Comparison of ENCODE assay signal across 13 mouse cellular contexts in the genomic region with DNA sequence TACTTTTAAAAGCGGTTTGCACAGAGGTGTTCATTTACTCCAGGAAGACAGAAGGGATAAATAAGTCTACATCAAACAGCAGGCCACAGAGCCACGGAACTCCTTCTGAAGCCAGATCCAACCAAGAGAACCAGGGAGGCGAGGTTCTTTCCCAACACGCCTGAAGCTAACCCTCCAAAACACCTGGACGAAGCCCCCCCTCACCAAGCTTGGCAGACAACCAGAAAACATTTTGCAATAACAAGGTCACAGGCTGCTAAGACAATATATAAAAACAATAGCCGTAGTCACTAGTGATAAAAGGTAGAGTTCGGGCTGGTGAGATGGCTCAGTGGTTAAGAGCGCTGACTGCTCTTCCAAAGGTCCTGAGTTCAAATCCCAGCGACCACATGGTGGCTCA.
DNase-seq lines count a peak whose midpoint lies in the region; ATAC-seq and TF ChIP-seq lines count a peak whose summit lies in the region.
"Had no signal": no experiment of that assay in that cellular context is flagged by ENCODE, and none has a peak within 500 bp of the region (broad histone marks: within the 10 kb centered on the region; RNA-seq: fewer than 3 reads in every experiment).

No protein-coding gene starts in this region.

- peak overlapping the region; percentile 29; the same call in 1 of the 2 replicates for H3K27ac ChIP-seq in heart, embryonic 11.5 days (ENCODE audit: low read depth, low read length)
- H3K27ac ChIP-seq in heart, embryonic 10.5 days: no peak overlapping the region
- H3K27ac ChIP-seq in layer of hippocampus, adult 2 months: peak overlapping the region; percentile 60
- peak overlapping the region; percentile 60 for H3K27ac ChIP-seq in stomach, embryonic 15.5 days
- H3K27ac ChIP-seq: midbrain, embryonic 10.5 days had no signal

- H3K9ac ChIP-seq in heart, embryonic 11.5 days (ENCODE audit: low read depth, low read length): no peak overlapping the region
- no peak overlapping the region for H3K9ac ChIP-seq in stomach, embryonic 15.5 days

- no peak for TF ChIP-seq CTCF in layer of hippocampus, adult 2 months (conservative IDR thresholded peaks at IDR 0.05)

- peaks cover 13% of the 10 kb centered on the region for H3K4me1 ChIP-seq in heart, embryonic 11.5 days (ENCODE audit: control insufficient read depth, insufficient read depth, low read length)
- peaks cover 28% of the 10 kb centered on the region for H3K4me1 ChIP-seq in heart, embryonic 10.5 days
- 0 out of 2 replicates have a peak, but pooled peaks cover 7% of the 10 kb centered on the region for H3K4me1 ChIP-seq in stomach, embryonic 15.5 days

- WGBS in heart, embryonic 11.5 days (ENCODE audit: insufficient replicate concordance): 87% methylated on average over 9 of the region's 9 CpGs
- WGBS in heart, embryonic 10.5 days: 90% methylated on average over 9 of the region's 9 CpGs
- WGBS in stomach, embryonic 15.5 days: 76% methylated on average over 9 of the region's 9 CpGs

- no peak for ATAC-seq in heart, embryonic 11.5 days (replicated peaks; ENCODE audit: insufficient number of reproducible peaks, low FRiP score, low TSS enrichment)
- ATAC-seq in stomach, embryonic 15.5 days (ENCODE audit: insufficient read depth, low FRiP score, low read depth): no peak
- ATAC-seq: Patski had no signal

- no peaks in the 10 kb centered on the region for H3K27me3 ChIP-seq in heart, embryonic 11.5 days (ENCODE audit: control insufficient read depth, insufficient read depth, low read length)
- H3K27me3 ChIP-seq in heart, embryonic 10.5 days (ENCODE audit: insufficient read depth, poor library complexity, severe bottlenecking): no peaks in the 10 kb centered on the region
- no peaks in the 10 kb centered on the region for H3K27me3 ChIP-seq in stomach, embryonic 15.5 days (replicated peaks)
- H3K27me3 ChIP-seq: Patski had no signal

- no peak overlapping the region for H3K4me2 ChIP-seq in heart, embryonic 11.5 days
- H3K4me2 ChIP-seq in stomach, embryonic 15.5 days: no peak overlapping the region

- no peak overlapping the region for H3K4me3 ChIP-seq in heart, embryonic 11.5 days (ENCODE audit: low read depth, low read length)
- no peak overlapping the region for H3K4me3 ChIP-seq in heart, embryonic 10.5 days
- H3K4me3 ChIP-seq in layer of hippocampus, adult 2 months: no peak overlapping the region
- H3K4me3 ChIP-seq in stomach, embryonic 15.5 days (replicated peaks): no peak overlapping the region
- H3K4me3 ChIP-seq: midbrain, embryonic 10.5 days had no signal

- peaks cover 41% of the 10 kb centered on the region for H3K36me3 ChIP-seq in heart, embryonic 11.5 days (ENCODE audit: control insufficient read depth, insufficient read depth, low read length)
- H3K36me3 ChIP-seq in heart, embryonic 10.5 days: peaks cover 96% of the 10 kb centered on the region
- peaks cover 50% of the 10 kb centered on the region for H3K36me3 ChIP-seq in stomach, embryonic 15.5 days

- no peaks in the 10 kb centered on the region for H3K9me3 ChIP-seq in heart, embryonic 11.5 days (replicated peaks; ENCODE audit: control insufficient read depth, low read length)
- H3K9me3 ChIP-seq in heart, embryonic 10.5 days: no peaks in the 10 kb centered on the region
- H3K9me3 ChIP-seq in stomach, embryonic 15.5 days: no peaks in the 10 kb centered on the region
- H3K9me3 ChIP-seq: midbrain, embryonic 10.5 days had no signal

- DNase-seq in heart, embryonic 10.5 days (ENCODE audit: low spot score): no peak
- DNase-seq in layer of hippocampus, adult 2 months (ENCODE audit: low spot score in 2 of 2): no peak
- no peak for DNase-seq in layer of hippocampus, adult 18-20 months (ENCODE audit: low spot score in 2 of 2)
- peak; percentile 37 to 44 for DNase-seq in kidney, postnatal 4 days
- DNase-seq in urinary bladder, adult 2 months (ENCODE audit: low spot score): no peak
- DNase-seq in natural killer cell, adult 2 months (ENCODE audit: low spot score in 2 of 2): no peak
- DNase-seq: adrenal gland, postnatal 10 days; cerebellum, adult 11 months; thymus, postnatal 25 days had no signal

Comparison
In these comparisons a context has a peak if more than half of its experiments do, and no peak if none do; other contexts are left out.
1. DNase-seq: peak in kidney, postnatal 4 days (2 of 2); none in heart, embryonic 10.5 days (single experiment), layer of hippocampus, adult 2 months (0 of 2), layer of hippocampus, adult 18-20 months (0 of 2), urinary bladder, adult 2 months (single experiment) and natural killer cell, adult 2 months (0 of 2).